ENCODE assay signal across 9 mouse cellular contexts in genomic region chr16:20651947-20652310, GRCm38 (mm10). TPM values are rescaled to one million over a fixed set of nuclear protein-coding genes. Genes with fewer than 3 reads are reported as not detected.
DNase-seq lines count a peak whose midpoint lies in the region; ATAC-seq and TF ChIP-seq lines count a peak whose summit lies in the region.
"Had no signal": no experiment of that assay in that cellular context is flagged by ENCODE, and none has a peak within 500 bp of the region (broad histone marks: within the 10 kb centered on the region; RNA-seq: fewer than 3 reads in every experiment).

No protein-coding gene starts in this region.

- intact Hi-C loops in gastrocnemius, adult 2 months (cut with DNase I), result loop anchor here (2.0 to 5.0 kb wide), 3 partner anchors 21 to 135 kb away; partner anchors contain the start of genes Alg3, Dvl3, Eef1akmt4 and Gm49333
- intact Hi-C loops in gastrocnemius, postnatal 14 days (cut with DNase I; ENCODE audit: low total_unique reads), result no loop called here

- peak overlapping the region; percentile 81 for H3K4me2 ChIP-seq in liver, embryonic 12.5 days
- H3K4me2 ChIP-seq in stomach, postnatal 0 days (replicated peaks; ENCODE audit: low read depth), result peak overlapping the region; percentile 82

- DNase-seq in gastrocnemius, adult 2 months, result no peak
- DNase-seq in gastrocnemius, postnatal 4 days (ENCODE audit: low spot score in 2 of 2), result no peak
- DNase-seq in thymus, postnatal 0 days (ENCODE audit: low spot score), result peak; percentile 5
- DNase-seq in thymus, postnatal 25 days, result no peak
- no peak for DNase-seq in stomach, postnatal 0 days (ENCODE audit: low spot score)
- no peak for DNase-seq in gastrocnemius, postnatal 14 days
- DNase-seq in cerebellum, postnatal 4 days (ENCODE audit: low spot score in 2 of 2), result no peak

- peaks cover 41% of the 10 kb centered on the region for H3K36me3 ChIP-seq in liver, embryonic 12.5 days
- peaks cover 14% of the 10 kb centered on the region for H3K36me3 ChIP-seq in stomach, postnatal 0 days (ENCODE audit: control insufficient read depth, insufficient read depth, low read length)

- no peaks in the 10 kb centered on the region for H3K9me3 ChIP-seq in liver, embryonic 12.5 days (replicated peaks)
- no peaks in the 10 kb centered on the region for H3K9me3 ChIP-seq in stomach, postnatal 0 days (ENCODE audit: control insufficient read depth, low read length)

- H3K4me3 ChIP-seq in gastrocnemius, adult 2 months, result peak overlapping the region; percentile 85
- H3K4me3 ChIP-seq in liver, embryonic 12.5 days, result peak overlapping the region; percentile 81
- H3K4me3 ChIP-seq in stomach, postnatal 0 days (ENCODE audit: low read depth, low read length), result peak overlapping the region; percentile 88

- peaks cover 18% of the 10 kb centered on the region for H3K4me1 ChIP-seq in liver, embryonic 12.5 days
- H3K4me1 ChIP-seq in stomach, postnatal 0 days (replicated peaks; ENCODE audit: control insufficient read depth, insufficient read depth), result no peaks in the 10 kb centered on the region

- peak overlapping the region; percentile 90 for H3K27ac ChIP-seq in gastrocnemius, adult 2 months
- peak overlapping the region; percentile 52 for H3K27ac ChIP-seq in liver, embryonic 12.5 days
- H3K27ac ChIP-seq in stomach, postnatal 0 days (replicated peaks), result peak overlapping the region; percentile 40; the same call in 1 of the 2 replicates

- TF ChIP-seq EP300 in stomach, postnatal 0 days (optimal IDR thresholded peaks at IDR 0.05), result no peak

- peak; percentile 51; the same call in 1 of the 2 replicates for ATAC-seq in liver, embryonic 12.5 days
- peak; percentile 59 for ATAC-seq in stomach, postnatal 0 days (ENCODE audit: low FRiP score, low TSS enrichment)

- 0 out of 2 replicates have a peak, but pooled peaks cover 5% of the 10 kb centered on the region for H3K27me3 ChIP-seq in liver, embryonic 12.5 days (replicated peaks)
- no peaks in the 10 kb centered on the region for H3K27me3 ChIP-seq in stomach, postnatal 0 days (ENCODE audit: control insufficient read depth, insufficient read depth, low read length)

- peak overlapping the region; percentile 81 for H3K9ac ChIP-seq in liver, embryonic 12.5 days
- H3K9ac ChIP-seq in stomach, postnatal 0 days (ENCODE audit: low read length), result peak overlapping the region; percentile 93

- TF ChIP-seq CTCF in gastrocnemius, adult 2 months (IDR thresholded peaks at IDR 0.05), result no peak
- TF ChIP-seq CTCF in stomach, postnatal 0 days (IDR thresholded peaks at IDR 0.05; ENCODE audit: low read depth), result no peak

- WGBS in liver, embryonic 12.5 days (ENCODE audit: insufficient replicate concordance), result 8% methylated on average over 12 of the region's 12 CpGs
- WGBS in stomach, postnatal 0 days, result 5% methylated on average over 12 of the region's 12 CpGs

RNA-seq across cellular contexts. Expression of gene Psmd2, which starts 0.5 kb away (rescaled TPM):
- total RNA-seq in gastrocnemius, adult 2 months (2021), result 100 to 1,000 TPM; 223 to 253 TPM
- total RNA-seq in gastrocnemius, postnatal 4 days (2021), result 100 to 1,000 TPM; 179 to 195 TPM
- polyA plus RNA-seq in thymus, postnatal 0 days (2015; fragmentation: Nextera tagmentation; extraction: Ambion mirVana), result 264 TPM in 2 replicates
- polyA plus RNA-seq in liver, embryonic 12.5 days (2016; fragmentation: Nextera tagmentation; extraction: Ambion mirVana), result 277 and 289 TPM in 2 replicates
- 172 and 177 TPM in 2 replicates for polyA plus RNA-seq in stomach, postnatal 0 days (2015; fragmentation: Nextera tagmentation; extraction: Ambion mirVana)
- 100 to 1,000 TPM; 158 to 159 TPM for total RNA-seq in gastrocnemius, postnatal 14 days (2021)

RNA-seq across cellular contexts. Expression of gene Eif4g1, which starts 16.2 kb away (rescaled TPM):
- 100 to 1,000 TPM; 428 to 462 TPM for total RNA-seq in gastrocnemius, adult 2 months (2021)
- 100 to 1,000 TPM; 329 to 339 TPM for total RNA-seq in gastrocnemius, postnatal 4 days (2021)
- 105 and 110 TPM in 2 replicates for polyA plus RNA-seq in thymus, postnatal 0 days (2015; fragmentation: Nextera tagmentation; extraction: Ambion mirVana)
- polyA plus RNA-seq in liver, embryonic 12.5 days (2016; fragmentation: Nextera tagmentation; extraction: Ambion mirVana), result 180 and 187 TPM in 2 replicates
- polyA plus RNA-seq in stomach, postnatal 0 days (2015; fragmentation: Nextera tagmentation; extraction: Ambion mirVana), result 83.8 and 86.1 TPM in 2 replicates
- total RNA-seq in gastrocnemius, postnatal 14 days (2021), result 100 to 1,000 TPM; 303 to 309 TPM

RNA-seq across cellular contexts. Expression of gene Ece2, which starts 22.3 kb away (rescaled TPM):
- under 1 TPM in 1 of 2 experiments, not detected in 1; 0.42 TPM for total RNA-seq in gastrocnemius, adult 2 months (2021)
- total RNA-seq in gastrocnemius, postnatal 4 days (2021), result 1 to 10 TPM in 1 of 2 experiments, under 1 TPM in 1; 0.74 to 2.4 TPM
- 0.08 and 0.23 TPM in 2 replicates for polyA plus RNA-seq in thymus, postnatal 0 days (2015; fragmentation: Nextera tagmentation; extraction: Ambion mirVana)
- polyA plus RNA-seq in liver, embryonic 12.5 days (2016; fragmentation: Nextera tagmentation; extraction: Ambion mirVana), result 0.53 TPM in 1 of 2 replicates, not detected in the other
- 0.61 and 0.89 TPM in 2 replicates for polyA plus RNA-seq in stomach, postnatal 0 days (2015; fragmentation: Nextera tagmentation; extraction: Ambion mirVana)
- under 1 TPM; 0.16 to 0.57 TPM for total RNA-seq in gastrocnemius, postnatal 14 days (2021)
- total RNA-seq: common myeloid progenitor, adult 5-6 weeks had no signal

RNA-seq across cellular contexts. Expression of gene Camk2n2, which starts 30.8 kb away (rescaled TPM):
- 1 to 10 TPM; 1.1 to 1.3 TPM for total RNA-seq in gastrocnemius, adult 2 months (2021)
- 1 to 10 TPM; 2.1 to 2.3 TPM for total RNA-seq in gastrocnemius, postnatal 4 days (2021)
- polyA plus RNA-seq in thymus, postnatal 0 days (2015; fragmentation: Nextera tagmentation; extraction: Ambion mirVana), result 0.48 and 0.52 TPM in 2 replicates
- 0.56 and 0.61 TPM in 2 replicates for polyA plus RNA-seq in liver, embryonic 12.5 days (2016; fragmentation: Nextera tagmentation; extraction: Ambion mirVana)
- 0.74 and 1.2 TPM in 2 replicates for polyA plus RNA-seq in stomach, postnatal 0 days (2015; fragmentation: Nextera tagmentation; extraction: Ambion mirVana)
- 1 to 10 TPM; 1.3 to 1.6 TPM for total RNA-seq in gastrocnemius, postnatal 14 days (2021)
- total RNA-seq: common myeloid progenitor, adult 5-6 weeks had no signal

RNA-seq across cellular contexts. Expression of gene Alg3, which starts 40.4 kb away (rescaled TPM):
- 10 to 100 TPM; 13.4 to 14.6 TPM for total RNA-seq in gastrocnemius, adult 2 months (2021)
- total RNA-seq in gastrocnemius, postnatal 4 days (2021), result 10 to 100 TPM in 1 of 2 experiments, 1 to 10 TPM in 1; 8.7 to 11.0 TPM
- 22.9 and 28.4 TPM in 2 replicates for polyA plus RNA-seq in thymus, postnatal 0 days (2015; fragmentation: Nextera tagmentation; extraction: Ambion mirVana)
- 35.0 and 36.0 TPM in 2 replicates for polyA plus RNA-seq in liver, embryonic 12.5 days (2016; fragmentation: Nextera tagmentation; extraction: Ambion mirVana)
- 24.5 and 25.8 TPM in 2 replicates for polyA plus RNA-seq in stomach, postnatal 0 days (2015; fragmentation: Nextera tagmentation; extraction: Ambion mirVana)
- total RNA-seq in gastrocnemius, postnatal 14 days (2021), result 10 to 100 TPM; 12.0 to 15.2 TPM

Comparison
In these comparisons a context has a peak if more than half of its experiments do, and no peak if none do; other contexts are left out.
1. H3K27ac ChIP-seq: peak in every context shown above with its lines; median percentile 90 in gastrocnemius, adult 2 months; 52 in liver, embryonic 12.5 days; 40 in stomach, postnatal 0 days.